Mouse (Mus musculus): ENCODE results near the gene Gtf2h1.
A peak's percentile ranks its signal among the peaks of the same experiment; 100 is the strongest.
"Not testable (repeated sequence)": the region's sequence is repeated elsewhere in the genome, so short reads cannot be mapped to it uniquely, and the experiment has no call there.

The Gtf2h1 gene

DNA sequence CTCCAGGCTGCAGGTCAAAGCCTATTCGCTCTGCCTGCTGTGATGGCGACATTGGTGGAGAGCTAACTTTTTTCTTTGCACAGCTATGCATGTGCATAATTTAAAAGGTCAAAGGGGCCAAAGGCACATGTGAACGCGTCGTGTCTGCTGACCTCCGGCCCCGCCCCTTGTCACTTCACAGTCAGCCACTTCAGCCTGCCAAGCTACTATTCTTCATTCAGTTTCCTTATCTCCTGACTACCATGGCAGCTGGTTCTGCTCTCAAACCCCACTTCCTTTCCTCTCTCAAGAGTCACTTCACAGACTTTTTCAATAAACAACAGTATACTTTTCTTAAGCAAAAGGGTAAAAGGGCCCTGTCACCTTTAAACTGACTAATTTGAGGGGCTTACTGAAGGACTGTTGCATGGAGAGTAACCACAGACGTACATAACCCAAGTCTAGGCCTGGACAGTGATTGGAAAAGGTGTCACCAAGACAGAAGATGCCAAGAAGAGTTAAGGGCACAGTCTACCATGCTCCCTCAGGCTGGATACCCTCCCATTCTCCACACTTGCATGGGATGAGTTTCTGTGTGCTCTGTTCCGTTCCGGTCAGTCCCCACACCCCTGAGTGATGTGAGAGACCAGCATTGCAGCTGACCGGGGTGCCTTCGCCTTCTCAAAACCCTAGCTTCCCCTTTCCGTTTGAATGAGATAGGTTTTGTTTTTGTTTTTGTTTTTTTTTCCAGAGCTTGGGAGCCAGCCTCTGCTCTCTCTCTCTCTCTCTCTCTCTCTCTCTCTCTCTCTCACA, 35.1 kb downstream of the Gtf2h1 start:
- no peak for DNase-seq (ENCODE audit: low read depth, low spot score)

DNA sequence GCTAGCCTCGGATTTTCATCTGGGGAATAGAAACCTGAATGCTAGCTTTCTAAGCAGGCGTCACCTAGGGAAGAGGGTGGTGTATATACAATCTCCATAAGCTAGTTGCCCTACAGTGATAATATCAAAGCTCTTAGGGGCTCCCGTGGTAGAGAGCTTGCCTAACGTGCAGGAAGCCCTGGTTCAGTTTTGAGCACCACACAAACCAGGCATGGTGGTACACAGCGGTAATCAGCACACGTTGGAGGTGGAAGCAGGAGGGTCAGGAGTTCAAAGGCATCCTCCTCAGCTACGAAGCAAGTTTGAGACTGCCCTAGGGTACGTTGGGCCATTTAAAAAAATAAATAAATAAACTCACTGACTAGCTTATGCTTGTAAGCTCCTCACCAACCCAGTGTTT, 35.8 kb downstream of the Gtf2h1 start:
- DNase-seq (ENCODE audit: low read depth, low spot score), result no peak

DNA sequence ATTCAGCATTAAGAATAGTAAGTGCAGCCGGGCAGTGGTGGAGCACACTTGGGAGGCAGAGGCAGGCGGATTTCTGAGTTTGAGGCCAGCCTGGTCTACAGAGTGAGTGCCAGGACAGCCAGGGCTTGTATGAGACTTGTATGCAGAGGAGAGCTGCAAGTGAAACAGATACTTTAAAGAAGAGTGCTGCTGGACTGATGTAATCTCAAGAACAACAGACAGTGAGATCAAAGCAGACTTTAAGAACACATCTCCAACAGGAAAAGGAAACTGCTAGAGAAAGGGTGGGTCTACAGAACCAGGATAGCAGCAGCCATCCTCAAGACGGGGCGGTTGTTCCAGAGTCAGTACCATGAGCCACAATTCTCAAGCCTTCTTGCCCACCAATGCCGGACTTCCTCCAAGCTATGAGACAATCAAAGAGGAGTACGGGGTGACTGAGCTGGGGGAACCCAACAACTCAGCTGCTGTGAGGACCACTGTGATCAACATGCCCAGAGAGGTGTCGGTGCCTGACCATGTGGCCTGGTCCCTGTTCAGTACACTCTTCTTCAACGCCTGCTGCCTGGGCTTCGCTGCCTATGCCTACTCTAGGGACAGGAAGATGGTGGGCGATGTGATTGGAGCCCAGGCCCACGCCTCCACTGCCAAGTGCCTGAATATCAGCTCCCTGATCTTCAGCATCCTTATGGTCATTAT, 36.4 kb downstream of the Gtf2h1 start:
- DNase-seq (ENCODE audit: low read depth, low spot score), result not testable (repeated sequence)

GRCm38 (mm10) chr7:46833266-46833665, 37.4 kb downstream of the Gtf2h1 start:
- no peak for DNase-seq (ENCODE audit: low read depth, low spot score)

- no peak for DNase-seq (ENCODE audit: low read depth, low spot score)
Observed at GRCm38 (mm10) chr7:46833670-46834255, 37.9 kb downstream of the Gtf2h1 start.

- DNase-seq (ENCODE audit: low read depth, low spot score), result no peak
Observed at GRCm38 (mm10) chr7:46834994-46835610, 39.2 kb downstream of the Gtf2h1 start.

DNA sequence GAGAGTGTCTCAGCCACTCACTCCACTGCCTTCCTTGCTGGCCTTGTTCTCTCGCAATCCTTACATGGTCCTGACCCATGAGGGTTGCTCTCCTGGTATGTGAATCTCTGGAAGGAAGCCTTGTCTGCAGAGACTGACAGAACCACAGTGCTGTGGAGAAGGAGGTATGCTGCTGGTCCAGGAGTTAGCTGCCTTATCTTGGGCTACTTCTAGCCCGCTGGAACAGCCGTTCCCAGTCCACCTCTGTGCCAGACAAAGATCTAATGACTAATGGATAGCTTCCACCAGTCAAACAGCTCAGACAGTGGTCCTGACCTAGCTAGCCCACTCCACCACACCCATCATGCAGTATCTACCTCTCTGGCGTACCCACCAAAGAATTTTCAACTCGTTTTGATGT, 40.5 kb downstream of the Gtf2h1 start:
- no peak for DNase-seq (ENCODE audit: low read depth, low spot score)

DNA sequence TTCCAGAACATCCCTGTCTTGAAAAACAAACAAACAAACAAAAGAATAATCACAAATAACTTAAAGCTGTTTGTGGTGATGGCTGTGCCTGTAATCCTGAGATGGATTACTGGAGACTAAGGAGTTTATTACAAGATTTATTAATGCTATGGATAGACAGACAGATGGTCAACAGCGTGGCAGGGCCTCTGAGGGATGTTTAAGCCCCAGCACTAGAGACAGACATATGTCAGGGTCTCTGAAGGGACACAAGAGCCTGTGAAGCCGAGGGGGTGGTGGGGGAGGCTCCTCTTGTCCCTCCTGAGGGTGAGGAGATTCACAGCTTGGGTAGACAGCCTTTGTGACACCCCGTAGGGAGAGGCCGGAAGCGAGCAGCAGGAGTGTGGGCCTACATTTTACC, 41.2 kb downstream of the Gtf2h1 start:
- DNase-seq (ENCODE audit: low read depth, low spot score), result no peak

GRCm38 (mm10) chr7:46838104-46838671, 42.3 kb downstream of the Gtf2h1 start:
- DNase-seq (ENCODE audit: low read depth, low spot score), result peak; percentile 58

GRCm38 (mm10) chr7:46838891-46839302, 43.0 kb downstream of the Gtf2h1 start:
- peak; percentile 80 for DNase-seq (ENCODE audit: low read depth, low spot score)

DNA sequence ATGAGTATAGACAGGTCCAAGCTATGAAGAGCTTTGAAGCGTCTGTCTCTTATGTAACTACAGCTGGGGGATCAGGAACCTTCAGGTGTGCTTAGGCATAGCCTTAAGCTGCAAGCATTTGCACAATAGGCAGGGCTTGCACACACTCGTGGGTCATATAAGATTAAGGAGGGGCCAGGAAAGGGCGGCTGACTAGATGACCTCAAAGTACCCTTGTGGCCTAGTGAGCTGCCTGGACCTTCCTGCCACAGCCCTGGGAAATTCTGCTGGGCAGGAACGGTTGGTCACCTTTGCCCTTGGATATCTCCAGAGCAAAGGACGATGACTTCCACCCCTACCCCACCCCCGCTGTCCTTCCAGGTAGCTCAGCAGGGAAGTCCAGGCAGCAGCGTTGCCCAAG, 43.5 kb downstream of the Gtf2h1 start:
- DNase-seq (ENCODE audit: low read depth, low spot score), result no peak

DNA sequence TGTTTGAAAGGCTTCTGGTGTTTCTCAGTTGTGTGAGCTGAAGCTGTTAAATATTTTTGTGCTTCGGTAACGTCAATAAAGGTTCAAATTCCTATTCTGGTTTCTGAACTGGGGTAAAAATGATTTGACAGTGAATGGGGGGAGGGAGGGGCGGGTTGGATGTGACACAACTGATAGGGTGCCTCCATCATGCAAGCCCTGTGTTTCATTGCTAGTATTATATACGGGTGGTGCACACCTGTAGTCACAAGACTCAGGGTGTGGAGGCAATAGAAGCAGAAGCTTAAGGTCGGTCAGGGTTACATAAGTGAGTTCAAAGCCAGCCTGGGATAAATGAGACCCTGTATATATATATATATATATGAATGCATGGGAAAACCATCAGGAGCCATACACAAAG, 44.0 kb downstream of the Gtf2h1 start:
- no peak for DNase-seq (ENCODE audit: low read depth, low spot score)

DNA sequence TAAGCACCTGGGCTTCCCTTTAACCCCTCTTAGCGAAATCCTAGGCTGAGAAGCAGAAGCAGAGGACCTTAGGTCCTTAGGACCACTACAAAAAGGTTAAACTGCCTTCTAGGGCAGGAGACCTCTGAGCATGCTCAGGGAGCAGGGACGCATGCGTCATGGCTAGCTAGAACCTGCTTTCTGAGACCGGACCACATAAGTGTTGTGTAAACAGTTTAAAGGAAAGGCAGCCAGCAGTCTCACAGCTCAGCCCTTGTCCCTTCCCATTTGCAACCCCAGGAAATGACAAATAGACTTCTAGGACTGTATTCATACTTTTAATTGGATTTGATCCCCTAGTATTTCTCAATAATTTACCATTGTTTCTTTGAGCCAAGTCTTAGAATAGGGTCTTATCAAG, 44.4 kb downstream of the Gtf2h1 start:
- no peak for DNase-seq (ENCODE audit: low read depth, low spot score)

- DNase-seq (ENCODE audit: low read depth, low spot score), result no peak
Observed at GRCm38 (mm10) chr7:46840787-46841525, 45.1 kb downstream of the Gtf2h1 start, which contains the start of gene Ldha. TSS of gene Ldha (plus strand) at chr7:46841475.

- no peak for DNase-seq (ENCODE audit: low read depth, low spot score)
Observed at GRCm38 (mm10) chr7:46842278-46842677, 46.4 kb downstream of the Gtf2h1 start.

DNA sequence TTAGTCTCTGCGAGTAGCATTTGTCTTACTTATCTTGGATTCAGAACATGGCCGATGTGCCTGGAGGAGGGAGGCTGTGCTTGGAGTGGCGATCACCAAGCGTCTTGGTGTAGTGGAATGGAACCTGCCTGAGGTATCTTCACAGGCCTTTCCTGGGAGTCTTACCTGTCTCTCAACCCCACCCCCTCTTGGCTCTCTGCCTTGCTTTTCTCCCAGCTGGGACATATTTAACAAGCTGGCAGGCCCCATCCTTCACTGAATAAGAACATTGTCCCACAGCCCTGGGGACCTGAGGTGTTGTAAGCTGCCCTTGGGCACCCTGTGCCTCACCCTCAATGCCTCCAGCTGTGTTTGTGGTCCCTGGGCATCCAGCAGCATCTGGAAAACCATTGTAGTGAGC, 47.7 kb downstream of the Gtf2h1 start:
- no peak for DNase-seq (ENCODE audit: low read depth, low spot score)

- peak; percentile 91 for DNase-seq (ENCODE audit: low read depth, low spot score)
Observed at GRCm38 (mm10) chr7:46845211-46845977, 49.5 kb downstream of the Gtf2h1 start.

DNA sequence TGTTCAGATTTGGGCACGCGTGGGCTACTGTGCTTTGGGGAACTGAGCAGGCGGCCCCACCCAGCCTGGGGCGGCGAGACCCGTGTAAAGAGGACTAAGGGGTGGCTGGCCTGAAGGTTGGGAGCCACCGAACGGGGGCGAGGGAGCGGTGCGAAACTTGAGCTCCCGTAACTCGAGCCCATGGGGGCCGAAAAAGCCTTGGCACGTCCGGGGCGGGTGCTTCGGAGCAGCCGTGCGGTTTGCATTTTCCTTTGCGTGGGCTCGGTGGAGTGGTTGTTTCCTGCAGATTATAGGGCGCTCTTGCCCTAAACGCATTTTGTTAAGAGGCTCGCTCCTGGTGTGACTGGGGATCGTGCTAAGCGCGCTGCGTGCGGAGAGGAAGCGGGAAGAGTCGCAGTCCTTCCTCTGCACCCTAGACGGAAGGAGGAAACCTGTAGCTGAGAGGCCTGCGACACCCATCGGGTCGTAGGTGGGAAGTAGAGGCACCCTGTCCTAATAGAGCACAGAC, 50.1 kb downstream of the Gtf2h1 start:
- DNase-seq (ENCODE audit: low read depth, low spot score), result no peak

DNA sequence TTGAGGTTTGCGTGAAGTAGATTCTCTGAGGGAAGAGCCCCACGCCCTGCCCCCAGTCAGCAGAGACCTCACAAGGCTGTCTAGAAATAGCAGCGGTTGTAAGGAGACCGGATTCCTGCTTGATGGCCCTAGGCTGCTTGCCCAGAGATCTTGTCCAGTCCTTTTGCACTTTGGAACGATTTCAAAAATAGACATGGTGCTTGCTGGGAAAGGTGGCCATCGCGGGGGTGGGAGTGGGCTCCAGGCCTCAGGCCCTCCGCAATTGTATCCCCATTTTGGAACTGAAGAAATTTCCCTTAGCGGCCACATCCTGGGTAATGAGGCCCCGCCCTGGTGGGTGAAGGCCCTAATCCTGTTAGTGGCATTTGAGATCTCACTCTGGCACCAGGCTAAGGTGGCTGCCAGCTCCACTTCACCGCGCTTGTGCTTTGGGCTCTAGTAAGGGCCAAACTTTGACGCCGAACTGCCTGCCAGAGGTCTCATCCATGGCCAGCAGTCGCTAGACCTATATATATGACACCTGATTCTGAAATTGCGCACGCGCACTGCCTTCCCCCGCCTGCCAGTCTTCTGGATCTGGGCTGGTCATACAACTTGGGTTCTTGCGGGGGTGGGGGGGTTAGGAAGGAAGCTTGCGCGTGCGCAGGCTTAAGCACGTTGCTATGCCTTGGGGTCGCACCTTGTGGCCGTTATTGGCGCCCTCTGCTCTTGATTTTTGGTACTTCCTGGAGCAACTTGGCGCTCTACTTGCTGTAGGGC, 50.8 kb downstream of the Gtf2h1 start:
- peak; percentile 93 for DNase-seq (ENCODE audit: low read depth, low spot score)
